Mouse (Mus musculus): ENCODE data around the gene Zfp113.
A peak's percentile ranks its signal among the peaks of the same experiment; 100 is the strongest.

The Zfp113 gene

DNA sequence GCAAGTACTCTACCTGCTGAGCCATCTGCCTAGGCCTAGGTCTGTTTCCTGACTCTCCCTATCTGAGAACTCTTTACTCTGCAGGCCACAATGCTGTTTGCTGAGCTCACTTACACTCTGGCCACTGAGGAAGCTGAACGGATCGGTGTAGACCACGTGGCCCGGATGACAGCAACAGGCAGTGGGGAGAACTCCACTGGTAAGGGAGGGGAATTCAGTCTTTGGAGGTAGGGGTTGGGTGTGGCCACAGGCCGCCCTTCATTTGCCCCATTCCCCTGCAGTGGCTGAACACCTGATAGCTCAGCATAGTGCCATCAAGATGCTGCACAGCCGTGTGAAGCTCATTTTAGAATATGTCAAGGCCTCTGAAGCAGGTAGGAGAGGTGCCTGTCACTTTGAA, 7.5 kb upstream of the Zfp113 start:
- no peak for TF ChIP-seq GATA4 (IDR thresholded peaks at IDR 0.05; ENCODE audit: insufficient replicate concordance, low read length)

GRCm38 (mm10) chr5:138160842-138161665, 5.5 kb upstream of the Zfp113 start, which contains the start of gene Cops6:
Cops6 (plus strand) TSS chr5:138161071.
- TF ChIP-seq GATA4 (IDR thresholded peaks at IDR 0.05; ENCODE audit: insufficient replicate concordance, low read length): no peak

- no peak for TF ChIP-seq GATA4 (IDR thresholded peaks at IDR 0.05; ENCODE audit: insufficient replicate concordance, low read length)
These were observed 4.7 kb upstream of the Zfp113 start for GRCm38 (mm10) chr5:138160224-138160762.

- 0 out of 2 replicates have a peak, but pooled peaks have one; percentile 27 for TF ChIP-seq GATA4 (IDR thresholded peaks at IDR 0.05; ENCODE audit: insufficient replicate concordance, low read length)
These were observed 1.2 kb downstream of the Zfp113 start for GRCm38 (mm10) chr5:138154390-138154789.

DNA sequence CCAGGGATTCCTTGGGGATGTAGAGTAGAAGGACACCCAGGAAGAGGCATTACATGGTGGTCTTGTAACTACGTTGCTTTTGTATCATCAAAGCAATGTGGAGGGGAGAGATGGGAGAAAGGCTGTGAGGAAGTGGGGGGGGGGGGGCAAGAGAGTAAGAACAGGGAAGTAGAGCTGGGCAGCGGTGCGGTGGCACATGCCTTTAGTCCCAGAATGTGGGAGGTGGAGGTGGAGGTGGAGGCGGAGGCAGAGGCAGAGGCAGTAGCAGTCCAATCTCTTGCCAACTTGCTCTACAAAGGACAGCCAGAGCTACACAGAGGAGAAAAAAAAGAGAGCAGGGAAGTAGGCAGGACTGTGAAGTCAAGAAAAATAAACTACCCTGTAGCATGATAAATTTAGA, 17.0 kb downstream of the Zfp113 start:
- TF ChIP-seq GATA4 (IDR thresholded peaks at IDR 0.05; ENCODE audit: insufficient replicate concordance, low read length): no peak

DNA sequence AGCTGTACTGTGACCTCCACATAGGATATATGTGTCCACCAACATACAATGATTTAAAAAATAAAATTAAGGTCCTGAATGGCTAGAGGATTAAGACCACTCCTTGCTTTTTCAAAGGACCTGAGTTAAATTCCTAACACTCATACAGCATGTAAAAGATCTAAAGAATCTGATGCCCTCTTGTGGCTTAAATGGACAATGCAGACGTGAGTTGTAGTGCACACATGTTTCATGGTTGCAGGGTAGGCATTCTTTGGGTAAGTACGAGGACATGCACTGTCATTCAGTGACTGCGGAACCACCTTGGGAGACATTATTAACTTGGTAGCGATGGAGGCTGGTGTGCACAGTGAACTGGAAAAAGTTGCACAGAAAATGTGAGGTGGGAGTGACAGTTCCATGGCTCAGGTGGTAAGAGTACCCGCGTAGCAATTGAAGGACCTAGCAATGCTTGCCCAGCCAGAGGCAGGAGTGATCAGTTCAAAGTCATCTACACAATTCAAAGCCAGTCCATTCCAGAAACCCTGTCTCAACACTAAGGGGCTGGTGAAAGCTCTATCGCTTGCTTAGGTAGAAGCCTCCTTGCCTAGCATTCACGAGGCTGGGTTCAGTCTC, 17.5 kb downstream of the Zfp113 start:
- no peak for TF ChIP-seq GATA4 (IDR thresholded peaks at IDR 0.05; ENCODE audit: insufficient replicate concordance, low read length)

DNA sequence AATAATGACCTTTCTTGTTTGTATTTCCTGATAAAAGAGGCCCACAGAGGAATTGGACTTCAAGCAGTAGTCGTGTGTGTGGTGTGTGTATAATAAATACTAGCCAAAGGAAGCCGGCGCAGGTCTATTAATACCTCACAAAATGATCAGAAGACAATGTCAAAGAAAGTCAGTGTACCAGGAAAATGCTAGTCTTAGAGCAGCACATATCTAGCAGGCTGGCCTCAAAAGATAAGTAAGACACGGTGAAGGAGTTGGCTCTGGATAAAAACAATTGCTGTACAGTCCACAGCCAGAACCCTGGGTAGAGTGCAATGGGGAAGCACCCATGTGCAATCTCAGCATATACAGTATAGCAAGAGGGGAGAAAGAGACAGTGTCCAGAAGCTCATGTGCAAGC, 18.3 kb downstream of the Zfp113 start:
- TF ChIP-seq GATA4 (IDR thresholded peaks at IDR 0.05; ENCODE audit: insufficient replicate concordance, low read length): no peak

DNA sequence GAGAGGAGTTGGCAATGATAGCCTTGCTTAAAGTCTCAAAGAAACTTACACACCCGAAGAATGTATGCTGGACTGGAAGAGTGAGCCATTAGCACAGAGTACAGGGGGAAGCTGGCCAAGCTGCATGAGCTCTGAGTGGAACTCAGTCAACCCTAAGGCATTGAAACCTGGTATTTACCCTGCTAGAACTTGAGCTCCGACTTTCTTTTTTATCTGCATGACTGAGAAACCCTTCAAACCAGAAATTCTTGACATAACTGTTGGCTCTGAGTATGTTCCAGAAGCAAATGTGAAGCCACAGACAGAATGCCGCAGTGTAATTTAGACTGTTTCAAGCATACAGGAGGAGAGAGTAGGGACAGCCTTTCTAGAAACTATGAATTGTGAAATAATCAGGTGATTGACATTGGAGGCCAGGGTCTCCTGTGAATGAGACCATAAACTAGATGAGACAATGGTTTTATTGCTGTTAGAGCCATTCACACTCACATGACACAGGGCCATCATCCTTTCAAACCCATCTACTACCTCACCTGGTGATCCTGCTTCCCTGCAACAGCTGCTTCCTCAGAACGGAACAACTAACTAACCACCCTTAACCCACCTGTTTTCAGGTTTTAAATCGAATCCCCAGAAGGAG, 23.0 kb downstream of the Zfp113 start:
- no peak for TF ChIP-seq GATA4 (IDR thresholded peaks at IDR 0.05; ENCODE audit: insufficient replicate concordance, low read length)

DNA sequence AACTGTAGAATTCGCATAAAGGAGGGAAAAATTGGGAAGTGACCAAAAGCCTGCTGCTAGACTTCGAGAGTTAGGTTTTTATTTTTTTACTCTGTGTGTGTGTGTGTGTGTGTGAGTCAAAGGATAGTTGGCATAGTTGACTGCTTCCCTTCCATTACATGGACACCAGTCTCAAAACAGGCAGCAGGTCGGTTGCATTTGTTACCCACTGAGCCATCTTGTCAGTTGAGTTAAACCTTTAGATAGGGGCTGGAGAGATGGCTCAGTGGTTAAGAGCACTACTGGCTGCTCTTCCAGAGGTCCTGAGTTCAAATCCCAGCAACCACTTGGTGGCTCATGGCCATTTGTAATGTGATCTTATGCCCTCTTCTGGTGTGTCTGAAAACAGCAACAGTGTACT, 37.5 kb downstream of the Zfp113 start:
- TF ChIP-seq GATA4 (IDR thresholded peaks at IDR 0.05; ENCODE audit: insufficient replicate concordance, low read length): no peak

- TF ChIP-seq GATA4 (IDR thresholded peaks at IDR 0.05; ENCODE audit: insufficient replicate concordance, low read length): no peak
These were observed 38.1 kb downstream of the Zfp113 start for GRCm38 (mm10) chr5:138117199-138118015.

- TF ChIP-seq GATA4 (IDR thresholded peaks at IDR 0.05; ENCODE audit: insufficient replicate concordance, low read length): no peak; the same call in 1 of the 2 replicates
These were observed 39.0 kb downstream of the Zfp113 start, which contains the start of gene Zscan21 for GRCm38 (mm10) chr5:138116255-138117198. Zscan21 (plus strand) TSS chr5:138116903.

DNA sequence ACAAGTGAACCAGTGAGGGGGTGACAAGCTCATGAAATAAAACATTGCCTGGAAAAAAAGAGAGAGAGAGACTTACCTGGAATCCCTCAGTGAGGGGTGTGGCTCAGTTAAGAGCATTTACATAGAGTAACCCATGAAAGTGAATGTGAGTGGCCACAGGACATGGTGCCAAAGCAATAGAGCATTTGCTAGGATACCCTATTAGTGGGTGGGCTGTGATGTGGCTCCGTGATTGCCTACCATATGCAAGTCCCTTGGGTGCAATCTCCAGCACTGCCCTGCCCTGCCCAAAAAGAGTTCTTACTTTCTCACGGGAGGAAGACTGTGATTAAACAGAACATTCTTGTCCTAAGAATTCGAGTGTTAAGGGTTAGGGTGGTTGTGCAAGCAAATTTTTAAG, 48.4 kb downstream of the Zfp113 start:
- TF ChIP-seq GATA4 (IDR thresholded peaks at IDR 0.05; ENCODE audit: insufficient replicate concordance, low read length): no peak

GRCm38 (mm10) chr5:138104976-138105375, 50.6 kb downstream of the Zfp113 start:
- no peak for TF ChIP-seq GATA4 (IDR thresholded peaks at IDR 0.05; ENCODE audit: insufficient replicate concordance, low read length)

GRCm38 (mm10) chr5:138094474-138094873, 61.1 kb downstream of the Zfp113 start:
- TF ChIP-seq GATA4 (IDR thresholded peaks at IDR 0.05; ENCODE audit: insufficient replicate concordance, low read length): no peak
